Mouse (Mus musculus) liver, embryonic 16.5 days (tissue): ENCODE measurements around the gene Nmbr. TPM values are rescaled to one million over a fixed set of nuclear protein-coding genes. Genes with fewer than 3 reads are reported as not detected.

Experiments used
- ATAC-seq: fragments of 200-750 bp; cut with Nextera tagmentation; 2 replicates; pipeline ENCODE4 v1.8.0; 2017; ENCODE audit warnings: low read depth, mild to moderate bottlenecking, moderate number of reproducible peaks, moderate library complexity
- H3K27ac ChIP-seq: fragments of 300-500 bp; sonication (generic); 2 replicates; pipeline ENCODE4 v1.5.1; 2014; ENCODE audit warnings: mild to moderate bottlenecking, low read length
- H3K27me3 ChIP-seq: fragments of 300-500 bp; sonication (generic); 2 replicates; pipeline ENCODE4 v1.6.1; 2014; ENCODE audit warnings: low read depth, low read length, mixed read lengths; ENCODE audit not compliant: control insufficient read depth, insufficient read depth
- H3K36me3 ChIP-seq: fragments of 300-500 bp; sonication (generic); 2 replicates; pipeline ENCODE4 v1.6.1; 2014; ENCODE audit warnings: mild to moderate bottlenecking; ENCODE audit not compliant: control insufficient read depth, insufficient read depth
- H3K4me1 ChIP-seq: fragments of 300-500 bp; sonication (generic); 2 replicates; pipeline ENCODE4 v1.6.1; 2014; ENCODE audit warnings: low read depth, low read length, mixed read lengths; ENCODE audit not compliant: control insufficient read depth
- H3K4me2 ChIP-seq: fragments of 300-500 bp; sonication (generic); 2 replicates; pipeline ENCODE4 v1.6.1; 2014; ENCODE audit warnings: low read depth, low read length, mixed read lengths
- H3K4me3 ChIP-seq: fragments of 300-500 bp; sonication (generic); 2 replicates; pipeline ENCODE4 v1.5.1; 2014; ENCODE audit warnings: low read depth, mild to moderate bottlenecking, low read length
- H3K9ac ChIP-seq: fragments of 300-500 bp; sonication (generic); 2 replicates; pipeline ENCODE4 v1.6.1; 2014; ENCODE audit warnings: low read depth, low read length
- H3K9me3 ChIP-seq: fragments of 300-500 bp; sonication (generic); replicated peaks from 2 replicates; pipeline ENCODE4 v1.6.1; 2016; ENCODE audit warnings: low read length; ENCODE audit not compliant: control insufficient read depth
- WGBS: fragments of 180-500 bp; shearing (Covaris S2); extraction: QIAGEN DNeasy Blood & Tissue Kit; methylation state at CpG from one replicate; pipeline ENCODE4 v1.1.7; 2014; ENCODE audit not compliant: insufficient replicate concordance; 5-methylcytosine and 5-hydroxymethylcytosine counted together
- polyA plus RNA-seq: library from polyadenylated mRNA; unstranded; fragments of >200 nt; fragmentation: Nextera tagmentation; extraction: Ambion mirVana; gene quantifications from 2 replicates; pipeline ENCODE4 v1.2.1, GENCODE M21; 2015

The Nmbr gene
- polyA plus RNA-seq: 0.06 TPM in 1 of 2 replicates, not detected in the other

DNA sequence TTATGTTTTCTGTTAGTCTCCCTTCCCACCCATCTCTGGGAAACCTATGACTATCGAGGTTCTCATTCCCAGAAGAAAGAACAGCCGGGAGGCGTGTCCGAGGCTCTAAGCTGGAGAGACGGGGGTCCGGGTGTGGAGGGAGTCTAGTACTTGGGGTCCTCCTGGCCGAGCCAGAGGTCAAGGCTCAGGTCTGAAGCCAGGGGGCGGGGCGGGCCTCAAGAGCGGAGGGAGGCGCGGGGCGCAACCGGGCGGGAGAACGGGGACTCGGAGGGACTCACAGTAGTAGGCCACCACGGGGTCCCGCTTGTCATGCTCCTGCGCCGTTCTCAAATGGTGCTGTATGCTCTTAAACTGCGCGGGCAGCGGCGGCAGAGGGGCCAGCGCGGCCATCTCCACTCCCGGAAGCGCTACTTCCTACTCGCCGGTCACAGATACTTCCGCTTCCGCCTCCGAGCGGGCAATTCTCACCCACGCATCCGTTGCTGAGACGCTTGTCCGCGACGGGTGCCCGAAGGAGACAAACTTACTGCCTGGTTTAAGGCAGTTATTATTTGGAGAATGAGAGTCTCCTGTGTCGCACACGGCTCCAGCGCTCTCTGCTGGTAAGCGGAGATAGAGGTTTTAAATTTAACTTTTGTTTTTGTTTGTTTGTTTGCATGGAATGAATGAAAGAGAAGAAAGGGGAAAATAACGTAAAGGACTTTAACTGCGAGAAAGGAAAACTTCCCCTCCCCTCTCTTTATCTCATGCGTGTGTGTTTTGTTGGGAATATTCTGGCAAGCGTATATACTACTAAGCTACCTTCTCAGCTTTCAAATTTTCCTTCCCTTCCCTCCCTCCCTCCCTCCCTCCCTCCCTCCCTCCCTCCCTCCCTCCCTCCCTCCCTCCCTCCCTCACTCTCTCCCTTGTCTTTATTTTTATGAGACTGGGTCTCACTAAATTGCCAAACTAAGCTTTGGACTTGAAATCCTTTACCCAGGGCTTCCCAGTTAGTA, at the start of gene Nmbr, which contains the start of gene Vta1:
Gene Nmbr (plus strand): TSS at position 520 of the 995 bp plus-strand sequence.
Gene Vta1 (minus strand): TSS at position 489 of the 995 bp plus-strand sequence.
- Histone ChIP-seq H3K9me3 (no peaks in the 10 kb centered on the region), H3K4me1 (peaks cover 9% of the 10 kb centered on the region), H3K27ac (peak within 1 kb of the TSS; percentile 45), H3K9ac (peak within 1 kb of the TSS; percentile 76), H3K36me3 (no peaks in the 10 kb centered on the region), H3K4me3 (peak within 1 kb of the TSS; percentile 80), H3K4me2 (peak within 1 kb of the TSS; percentile 61), H3K27me3 (no peaks in the 10 kb centered on the region)
- under 1% methylated on average over 46 of the region's 50 CpGs for WGBS
- ATAC-seq: peak; percentile 98

DNA sequence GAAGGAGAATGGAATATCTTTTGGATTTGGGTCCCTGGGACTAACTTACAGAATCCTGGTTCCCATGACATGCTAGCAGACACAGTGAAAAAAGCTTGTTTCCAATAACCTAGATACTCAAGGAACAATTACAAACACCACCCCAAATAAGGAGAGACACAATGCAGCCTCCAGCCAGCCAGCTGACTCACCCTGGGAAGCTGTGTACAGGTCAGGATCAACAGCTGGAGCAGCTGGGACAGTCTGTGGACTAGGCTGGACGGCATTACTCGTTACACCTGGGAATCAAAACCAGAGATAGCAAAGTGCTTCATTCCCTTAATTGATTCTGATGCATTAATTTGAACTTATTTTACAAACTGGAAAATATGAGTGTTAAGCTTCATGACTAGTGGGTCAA, 44.5 kb upstream of the Nmbr start:
- no peak overlapping the region for H3K4me3 ChIP-seq
- H3K36me3 ChIP-seq: no peaks in the 10 kb centered on the region
- no peak overlapping the region for H3K27ac ChIP-seq
- H3K27me3 ChIP-seq: no peaks in the 10 kb centered on the region
- no peak overlapping the region for H3K4me2 ChIP-seq
- no peak overlapping the region for H3K9ac ChIP-seq
- H3K9me3 ChIP-seq: no peaks in the 10 kb centered on the region
- 80% methylated on average over 2 of the region's 2 CpGs for WGBS
- H3K4me1 ChIP-seq: no peaks in the 10 kb centered on the region
- ATAC-seq: no peak

DNA sequence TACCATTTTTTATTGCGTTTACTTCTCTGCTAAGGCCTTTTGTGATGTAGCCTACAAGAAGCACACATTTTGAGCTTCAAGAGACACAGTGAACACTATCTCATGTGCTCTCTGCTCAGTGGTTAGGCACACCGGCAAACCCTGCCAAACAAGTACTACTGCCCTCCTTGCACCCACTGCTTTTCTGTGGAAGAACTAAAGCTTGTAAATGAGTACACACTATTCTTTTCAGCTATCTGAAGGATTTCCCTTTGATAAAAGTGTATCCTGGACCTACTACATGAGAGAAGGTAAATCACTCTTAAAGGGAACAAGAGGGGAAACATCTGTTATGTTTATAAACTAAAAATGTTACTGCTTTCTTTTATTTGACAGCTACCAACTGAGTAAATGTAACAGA, 39.2 kb upstream of the Nmbr start:
- Histone ChIP-seq H3K27ac (no peak overlapping the region), H3K4me3 (no peak overlapping the region), H3K9me3 (no peaks in the 10 kb centered on the region), H3K27me3 (no peaks in the 10 kb centered on the region), H3K9ac (no peak overlapping the region), H3K4me2 (no peak overlapping the region), H3K4me1 (no peaks in the 10 kb centered on the region), H3K36me3 (no peaks in the 10 kb centered on the region; the same call in 1 of the 2 replicates)
- 71% methylated on average over 2 of the region's 2 CpGs for WGBS
- ATAC-seq: no peak

DNA sequence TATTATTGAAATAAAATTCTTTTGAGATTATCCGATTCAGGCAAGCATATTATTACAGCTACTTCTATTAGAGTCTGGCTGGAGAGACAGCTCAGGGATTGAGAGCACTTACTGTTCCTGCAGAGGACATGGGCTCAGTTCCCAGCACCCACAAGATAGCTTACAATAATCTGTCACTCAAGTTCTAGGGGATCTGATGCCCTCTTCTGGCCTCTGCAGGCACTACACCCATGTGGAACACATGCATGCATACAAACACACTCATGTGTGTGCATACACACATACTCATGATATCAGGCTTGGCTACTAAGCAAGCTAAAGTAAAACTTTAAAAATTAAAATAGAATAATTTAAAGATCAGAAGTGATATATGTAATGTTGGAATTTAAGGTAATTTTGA, 19.7 kb upstream of the Nmbr start:
- H3K27me3 ChIP-seq: no peaks in the 10 kb centered on the region
- H3K4me2 ChIP-seq: no peak overlapping the region
- no peaks in the 10 kb centered on the region for H3K9me3 ChIP-seq
- peaks cover 4% of the 10 kb centered on the region; the same call in 1 of the 2 replicates for H3K4me1 ChIP-seq
- no peak overlapping the region for H3K27ac ChIP-seq
- ATAC-seq: no peak
- H3K4me3 ChIP-seq: no peak overlapping the region
- WGBS: 83% methylated on average over 1 of the region's 1 CpGs
- peaks cover 6% of the 10 kb centered on the region; the same call in 1 of the 2 replicates for H3K36me3 ChIP-seq
- no peak overlapping the region for H3K9ac ChIP-seq

DNA sequence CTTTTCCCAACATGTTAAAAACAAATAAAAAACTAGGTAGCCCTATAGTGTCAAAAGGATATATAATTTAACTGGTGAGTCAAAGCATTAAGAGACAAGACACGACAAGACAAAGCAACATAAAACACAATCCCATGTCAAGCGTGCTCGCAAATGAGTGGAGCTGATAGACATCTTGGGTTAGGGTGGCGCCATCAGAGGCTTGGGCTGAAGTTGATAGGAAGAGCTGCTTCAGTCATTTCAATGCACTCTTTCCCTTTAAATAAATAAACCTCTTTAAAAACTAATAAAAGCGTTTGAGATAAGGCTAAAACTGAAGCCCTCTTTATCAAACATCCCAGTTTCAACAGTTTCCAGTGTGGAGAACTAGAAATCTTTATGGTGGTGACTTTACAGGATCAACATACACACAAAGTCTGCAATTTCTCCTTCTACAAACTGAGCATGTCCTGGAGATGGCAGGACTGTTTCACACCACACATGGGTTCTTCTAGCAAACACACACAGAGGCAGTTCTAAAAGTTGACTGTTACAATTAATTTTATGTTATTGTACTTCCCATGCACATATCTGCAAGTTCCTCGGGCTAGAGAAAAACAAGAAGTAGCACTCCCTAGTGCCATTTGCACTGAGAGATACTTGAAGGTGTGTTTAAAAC, 16.5 kb upstream of the Nmbr start:
- ATAC-seq: no peak
- WGBS: 36% methylated on average over 6 of the region's 6 CpGs
- Histone ChIP-seq H3K4me1 (peaks cover 4% of the 10 kb centered on the region; the same call in 1 of the 2 replicates), H3K9ac (no peak overlapping the region), H3K9me3 (no peaks in the 10 kb centered on the region), H3K4me2 (no peak overlapping the region), H3K27me3 (no peaks in the 10 kb centered on the region), H3K4me3 (no peak overlapping the region), H3K27ac (no peak overlapping the region), H3K36me3 (peaks cover 6% of the 10 kb centered on the region; the same call in 1 of the 2 replicates)

DNA sequence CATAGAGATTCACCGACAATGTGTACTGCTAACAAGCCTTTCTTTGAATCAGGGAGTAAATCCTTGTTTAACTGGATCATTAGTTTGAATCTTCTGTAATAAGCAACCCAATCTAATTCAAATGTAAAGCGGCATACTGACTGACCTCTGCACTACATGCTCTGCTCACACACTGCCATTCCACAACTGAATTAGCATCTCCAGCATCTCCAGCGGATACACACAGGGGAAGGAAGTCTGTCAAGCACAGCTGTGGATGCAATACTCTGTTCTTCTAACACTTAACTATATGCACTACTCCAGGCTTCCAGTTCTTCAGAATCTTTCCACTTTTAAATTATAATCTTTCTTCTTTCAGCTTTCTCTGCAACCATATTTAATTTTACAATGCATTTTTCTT, 15.0 kb upstream of the Nmbr start:
- no peak overlapping the region for H3K27ac ChIP-seq
- H3K9me3 ChIP-seq: no peaks in the 10 kb centered on the region
- H3K9ac ChIP-seq: no peak overlapping the region
- no peak overlapping the region for H3K4me2 ChIP-seq
- no peaks in the 10 kb centered on the region for H3K27me3 ChIP-seq
- H3K4me3 ChIP-seq: no peak overlapping the region
- H3K36me3 ChIP-seq: peaks cover 6% of the 10 kb centered on the region; the same call in 1 of the 2 replicates
- peaks cover 4% of the 10 kb centered on the region; the same call in 1 of the 2 replicates for H3K4me1 ChIP-seq
- no peak for ATAC-seq
- WGBS: 82% methylated on average over 3 of the region's 3 CpGs

DNA sequence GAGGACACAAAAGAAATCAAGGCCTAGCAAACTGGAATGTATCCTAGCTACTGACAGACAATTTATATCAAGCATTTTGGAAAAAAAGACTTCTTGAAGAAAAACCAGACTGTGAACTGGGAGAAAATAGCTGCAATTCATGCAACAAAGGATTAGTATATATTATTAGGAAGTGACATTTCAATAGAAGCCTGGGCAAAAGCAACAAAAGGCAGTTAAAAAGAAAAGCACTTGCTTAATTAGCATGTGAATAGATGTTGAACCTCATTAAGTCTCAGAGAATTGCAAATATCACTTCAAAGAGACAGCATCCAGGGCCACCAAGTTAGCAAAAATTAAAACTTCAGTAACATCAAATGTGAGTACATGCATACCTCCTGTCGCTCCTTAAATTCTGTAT, 2.2 kb upstream of the Nmbr start:
- Histone ChIP-seq H3K27me3 (no peaks in the 10 kb centered on the region), H3K4me3 (no peak overlapping the region), H3K9ac (no peak overlapping the region), H3K36me3 (no peaks in the 10 kb centered on the region), H3K4me2 (no peak overlapping the region), H3K9me3 (no peaks in the 10 kb centered on the region), H3K4me1 (peaks cover 9% of the 10 kb centered on the region), H3K27ac (no peak overlapping the region)
- ATAC-seq: no peak
- WGBS: 80% methylated on average over 1 of the region's 1 CpGs

DNA sequence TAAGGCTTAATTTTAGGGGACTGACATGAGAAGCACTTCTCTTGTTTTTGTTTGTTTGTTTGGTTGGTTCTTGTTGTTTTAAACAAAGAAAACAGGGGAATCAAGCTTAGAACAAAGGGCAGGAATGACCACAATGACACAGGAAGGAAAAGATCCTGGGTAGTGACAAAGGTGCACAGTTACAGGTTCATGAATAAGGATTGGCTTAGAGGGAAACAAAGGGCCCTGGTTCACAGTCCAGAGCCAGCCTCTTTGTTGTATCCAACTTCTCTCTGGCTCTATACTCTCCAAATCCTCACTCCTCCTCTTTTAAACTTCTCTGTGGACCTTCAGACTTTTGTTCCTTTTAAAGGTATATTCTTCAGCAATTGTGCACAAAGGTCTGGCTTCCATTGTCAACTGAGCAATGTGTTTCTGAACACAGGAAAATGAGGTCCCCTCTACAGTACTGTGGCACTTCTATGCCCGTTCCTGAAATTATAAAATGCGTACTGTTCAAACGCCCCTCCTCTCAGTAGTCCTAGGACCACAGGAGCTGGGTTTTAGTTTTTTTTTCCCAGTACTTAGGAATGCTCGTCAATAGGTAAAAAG, 1.5 kb upstream of the Nmbr start:
- no peaks in the 10 kb centered on the region for H3K27me3 ChIP-seq
- H3K9ac ChIP-seq: no peak overlapping the region
- WGBS: 51% methylated on average over 4 of the region's 4 CpGs
- H3K27ac ChIP-seq: no peak overlapping the region
- H3K4me3 ChIP-seq: peak overlapping the region; percentile 80
- peak overlapping the region; percentile 61 for H3K4me2 ChIP-seq
- H3K9me3 ChIP-seq: no peaks in the 10 kb centered on the region
- no peak for ATAC-seq
- H3K36me3 ChIP-seq: no peaks in the 10 kb centered on the region
- H3K4me1 ChIP-seq: peaks cover 9% of the 10 kb centered on the region
